Mouse (Mus musculus) heart, postnatal 14 days (tissue): ENCODE measurements around the gene Lamc1. TPM values are rescaled to one million over a fixed set of nuclear protein-coding genes. Genes with fewer than 3 reads are reported as not detected.

Source experiments
- total RNA-seq, 2 experiments: library from RNA; stranded (reverse); gene quantifications; 2 replicates each; pipeline ENCODE4 v1.2.3; 2021

The Lamc1 gene
- total RNA-seq, 2 experiments from 2014 or later = 303 to 323 TPM

Other genes with a start within 250 kb of the Lamc1 start
- 10 to 100 TPM in 1 of 2 experiments, 1 to 10 TPM in 1; 6.9 to 10.7 TPM for gene Lamc2, start 146.3 kb downstream of the Lamc1 start, total RNA-seq
- gene Shcbp1l, start 92.4 kb upstream of the Lamc1 start, total RNA-seq = not detected
- 10 to 100 TPM; 58.3 to 64.8 TPM for gene Dhx9, start 154.9 kb upstream of the Lamc1 start, total RNA-seq
- gene Npl, start 217.3 kb upstream of the Lamc1 start, total RNA-seq = 1 to 10 TPM; 1.7 to 1.8 TPM